Mouse (Mus musculus): ENCODE data around the gene Cfap299. TPM values are rescaled to one million over a fixed set of nuclear protein-coding genes. Genes with fewer than 3 reads are reported as not detected.

Cfap299 gene
- total RNA-seq, 2 experiments from 2014 or later: not detected

- no peak for TF ChIP-seq CTCF (IDR thresholded peaks at IDR 0.05)
- H3K27ac ChIP-seq: no peak overlapping the region
- intact Hi-C loops (cut with DNase I): no loop called here
- no peak overlapping the region for H3K4me3 ChIP-seq
- DNase-seq: no peak
These were observed 169.2 kb downstream of the Cfap299 start for GRCm38 (mm10) chr5:98498317-98498716.

- TF ChIP-seq CTCF (IDR thresholded peaks at IDR 0.05): no peak
- intact Hi-C loops (cut with DNase I): no loop called here
- no peak overlapping the region for H3K4me3 ChIP-seq
These were observed 187.1 kb downstream of the Cfap299 start for GRCm38 (mm10) chr5:98516214-98516613.

GRCm38 (mm10) chr5:98520118-98520517 is 191.0 kb downstream of the Cfap299 start:
- no peak for DNase-seq
- intact Hi-C loops (cut with DNase I): no loop called here
- Histone ChIP-seq H3K27ac (no peak overlapping the region), H3K4me3 (no peak overlapping the region)
- TF ChIP-seq CTCF (IDR thresholded peaks at IDR 0.05): no peak

More at GRCm38 (mm10) chr5:98516214-98516613, 187.1 kb downstream of the Cfap299 start:
- H3K27ac ChIP-seq: no peak overlapping the region
- no peak for DNase-seq

- H3K4me3 ChIP-seq: no peak overlapping the region
- TF ChIP-seq CTCF (IDR thresholded peaks at IDR 0.05): no peak
- no peak overlapping the region for H3K27ac ChIP-seq
- no peak for DNase-seq
- intact Hi-C loops (cut with DNase I): no loop called here
These were observed 193.3 kb downstream of the Cfap299 start for GRCm38 (mm10) chr5:98522270-98522977.

GRCm38 (mm10) chr5:98523050-98523449 is 193.9 kb downstream of the Cfap299 start:
- Histone ChIP-seq H3K4me3 (no peak overlapping the region), H3K27ac (no peak overlapping the region)
- DNase-seq: no peak
- intact Hi-C loops (cut with DNase I): no loop called here
- no peak for TF ChIP-seq CTCF (IDR thresholded peaks at IDR 0.05)

GRCm38 (mm10) chr5:98523783-98524182 is 194.7 kb downstream of the Cfap299 start:
- DNase-seq: no peak
- no peak overlapping the region for H3K27ac ChIP-seq
- no peak overlapping the region for H3K4me3 ChIP-seq
- intact Hi-C loops (cut with DNase I): no loop called here
- TF ChIP-seq CTCF (IDR thresholded peaks at IDR 0.05): no peak

- intact Hi-C loops (cut with DNase I): no loop called here
These were observed 212.2 kb downstream of the Cfap299 start for GRCm38 (mm10) chr5:98541333-98541732.

GRCm38 (mm10) chr5:98550285-98550684 is 221.2 kb downstream of the Cfap299 start:
- intact Hi-C loops (cut with DNase I): no loop called here
- TF ChIP-seq CTCF (IDR thresholded peaks at IDR 0.05): no peak
- DNase-seq: no peak
- Histone ChIP-seq H3K4me3 (no peak overlapping the region), H3K27ac (no peak overlapping the region)

More at GRCm38 (mm10) chr5:98541333-98541732, 212.2 kb downstream of the Cfap299 start:
- Histone ChIP-seq H3K4me3 (no peak overlapping the region), H3K27ac (no peak overlapping the region)
- no peak; the same call in 1 of the 2 replicates for TF ChIP-seq CTCF (IDR thresholded peaks at IDR 0.05)
- DNase-seq: no peak

- intact Hi-C loops (cut with DNase I): no loop called here
- TF ChIP-seq CTCF (IDR thresholded peaks at IDR 0.05): no peak
- no peak overlapping the region for H3K4me3 ChIP-seq
- no peak for DNase-seq
- no peak overlapping the region for H3K27ac ChIP-seq
These were observed 221.8 kb downstream of the Cfap299 start for GRCm38 (mm10) chr5:98550873-98551272.

GRCm38 (mm10) chr5:98552395-98552794 is 223.3 kb downstream of the Cfap299 start, which contains the start of gene Gm11111:
TSS of gene Gm11111 (plus strand) at chr5:98552695.
- TF ChIP-seq CTCF (IDR thresholded peaks at IDR 0.05): no peak
- intact Hi-C loops (cut with DNase I): no loop called here
- DNase-seq: no peak
- H3K4me3 ChIP-seq: no peak within 1 kb of the TSS
- no peak within 1 kb of the TSS for H3K27ac ChIP-seq

GRCm38 (mm10) chr5:98552811-98553601 is 223.9 kb downstream of the Cfap299 start:
- no peak for DNase-seq
- TF ChIP-seq CTCF (IDR thresholded peaks at IDR 0.05): no peak
- Histone ChIP-seq H3K27ac (no peak overlapping the region), H3K4me3 (no peak overlapping the region)
- intact Hi-C loops (cut with DNase I): no loop called here

GRCm38 (mm10) chr5:98561301-98561700 is 232.2 kb downstream of the Cfap299 start:
- TF ChIP-seq CTCF (IDR thresholded peaks at IDR 0.05): no peak
- DNase-seq: no peak
- H3K27ac ChIP-seq: no peak overlapping the region
- H3K4me3 ChIP-seq: no peak overlapping the region
- intact Hi-C loops (cut with DNase I): no loop called here

GRCm38 (mm10) chr5:98562806-98563205 is 233.7 kb downstream of the Cfap299 start:
- DNase-seq: no peak
- intact Hi-C loops (cut with DNase I): no loop called here
- no peak for TF ChIP-seq CTCF (IDR thresholded peaks at IDR 0.05)
- no peak overlapping the region for H3K4me3 ChIP-seq
- no peak overlapping the region for H3K27ac ChIP-seq
